Mouse (Mus musculus): ENCODE results near the gene Plekhg5.

Plekhg5 gene

DNA sequence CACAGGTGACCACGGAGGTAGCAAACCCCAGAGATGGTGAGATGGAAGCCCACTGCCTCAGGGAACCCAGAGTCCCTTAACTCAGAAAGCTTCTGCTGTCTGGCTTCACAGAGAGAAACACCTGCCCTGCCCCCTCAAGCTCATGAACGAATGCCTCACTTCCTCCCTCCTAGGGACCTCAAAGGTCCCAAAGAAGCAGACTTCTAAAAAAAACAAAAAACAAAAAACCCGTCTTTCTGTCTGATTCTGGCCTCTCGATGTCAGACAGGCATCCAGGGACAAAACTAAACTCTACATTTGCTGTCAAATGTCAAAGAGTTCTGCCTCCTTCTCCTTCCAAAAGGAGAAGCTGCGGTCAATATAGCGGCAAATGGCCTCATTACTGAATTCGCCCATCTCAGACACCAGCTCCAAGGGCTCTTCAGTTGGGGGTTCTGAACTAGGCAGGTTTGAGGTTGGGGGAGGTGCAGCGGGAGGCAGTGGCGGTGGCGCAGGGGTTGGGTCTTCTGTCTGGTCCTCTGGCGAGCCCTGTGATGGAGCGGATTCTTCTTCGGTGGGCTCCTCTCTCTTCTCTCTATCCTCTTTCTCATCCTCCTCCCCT lies 52.2 kb downstream of the Plekhg5 start:
- no peak for DNase-seq (ENCODE audit: extremely low read depth, low read depth, low spot score)

DNA sequence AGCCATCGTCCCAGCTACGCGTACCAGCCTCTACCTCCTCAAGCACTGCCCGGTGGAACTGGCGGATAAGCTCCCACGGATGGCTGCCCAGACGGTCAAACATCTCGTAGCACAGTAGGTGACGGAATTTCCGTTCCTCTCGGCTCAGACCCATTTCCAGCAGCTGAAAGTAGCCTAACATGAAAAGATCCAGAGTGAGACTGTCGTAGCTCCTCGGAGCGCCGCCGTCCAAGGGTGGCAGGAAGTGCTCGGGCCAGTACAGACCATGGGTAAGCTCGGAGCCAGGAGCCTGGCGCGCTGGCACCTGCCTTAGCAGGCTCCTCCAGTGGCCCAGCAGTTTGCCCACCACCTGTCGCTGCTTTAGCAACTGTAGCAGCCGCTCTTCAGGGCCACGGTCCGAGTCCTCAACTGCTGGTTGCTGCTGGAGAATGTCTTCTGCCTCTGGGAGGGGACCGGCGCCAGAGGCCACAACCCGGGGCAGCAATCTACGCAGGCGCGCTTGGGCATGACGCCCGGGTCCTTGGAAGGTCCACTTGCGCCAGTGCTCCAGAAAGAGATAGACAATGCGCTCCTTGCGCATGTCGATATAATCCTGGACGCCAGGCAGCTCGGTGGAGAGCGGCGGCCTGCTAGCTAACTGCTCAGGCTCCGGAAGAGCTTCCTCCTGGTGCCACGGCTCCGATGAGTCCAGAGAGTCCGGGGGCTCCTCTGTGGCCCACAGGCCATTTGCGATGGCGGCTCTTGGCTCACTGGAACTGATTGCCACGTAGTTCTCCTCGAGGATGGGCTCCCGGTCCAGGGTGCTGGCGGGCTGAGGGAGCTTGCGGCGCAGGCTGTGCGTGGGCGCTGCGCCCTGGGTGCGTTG lies 53.1 kb downstream of the Plekhg5 start:
- DNase-seq (ENCODE audit: extremely low read depth, low read depth, low spot score) = no peak

DNA sequence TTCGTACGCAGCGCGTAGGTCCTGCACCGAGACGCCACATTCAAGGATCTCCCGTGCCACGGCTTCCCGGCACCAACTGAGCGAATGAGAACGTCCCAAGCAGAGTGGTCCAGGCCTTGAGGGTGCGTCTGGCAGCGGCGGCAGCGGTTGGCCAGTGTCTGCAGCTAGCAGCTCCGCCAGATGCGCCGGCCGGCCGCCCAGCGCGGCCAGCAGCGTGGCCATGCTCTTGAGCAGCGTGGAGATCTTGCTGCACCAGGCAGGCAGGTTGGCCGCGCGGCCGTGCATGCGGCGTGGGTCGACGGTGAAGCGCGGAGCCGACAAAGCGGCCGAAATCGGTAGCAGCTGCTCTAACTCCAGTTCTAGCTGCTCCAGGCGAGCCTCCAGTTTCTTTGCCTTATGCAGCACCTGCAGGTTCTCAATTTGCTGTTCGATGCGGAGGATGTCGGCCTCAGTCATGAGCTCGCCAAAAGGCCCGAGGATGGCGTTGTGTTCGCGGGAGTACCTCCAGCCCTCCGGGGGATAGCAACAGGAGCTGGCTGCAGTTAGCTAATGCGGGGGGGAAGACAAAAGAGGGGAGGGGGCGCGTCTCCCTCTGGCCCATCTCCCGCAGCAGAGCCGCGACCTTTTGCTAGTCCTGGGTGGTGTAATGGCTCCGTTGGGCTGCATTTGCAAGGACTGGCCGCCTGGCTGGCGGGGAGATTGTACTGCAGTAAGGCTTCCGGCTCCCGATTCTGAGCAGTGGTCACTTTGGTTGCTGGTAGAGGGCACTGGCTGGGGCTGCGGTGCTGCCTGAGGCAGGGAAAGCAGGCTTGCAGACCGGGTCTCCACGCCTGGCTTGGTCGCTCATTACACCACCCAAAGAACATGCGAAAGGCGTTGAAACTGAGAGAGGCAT lies 54.0 kb downstream of the Plekhg5 start:
- DNase-seq (ENCODE audit: extremely low read depth, low read depth, low spot score) = no peak

DNA sequence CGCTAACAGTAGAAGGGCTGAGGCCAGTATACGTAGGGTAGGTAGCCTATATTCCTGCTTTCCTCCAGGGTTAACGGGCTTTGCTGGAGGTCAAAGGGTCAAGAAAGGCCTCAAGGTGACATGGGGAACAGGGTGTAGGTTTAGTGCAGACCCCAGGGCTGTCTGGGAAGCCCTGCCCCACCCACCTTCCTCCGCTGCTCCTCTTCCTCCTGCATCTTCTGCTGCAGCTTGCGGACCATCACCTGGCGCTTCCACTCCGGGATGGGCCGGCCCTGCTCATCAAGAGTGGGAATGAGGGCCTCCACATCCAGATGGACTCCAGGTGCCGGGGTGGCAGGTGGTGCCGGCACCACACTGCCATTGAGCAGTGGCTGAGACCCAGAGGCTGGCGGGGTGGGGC lies 55.6 kb downstream of the Plekhg5 start:
- DNase-seq (ENCODE audit: extremely low read depth, low read depth, low spot score) = no peak

DNA sequence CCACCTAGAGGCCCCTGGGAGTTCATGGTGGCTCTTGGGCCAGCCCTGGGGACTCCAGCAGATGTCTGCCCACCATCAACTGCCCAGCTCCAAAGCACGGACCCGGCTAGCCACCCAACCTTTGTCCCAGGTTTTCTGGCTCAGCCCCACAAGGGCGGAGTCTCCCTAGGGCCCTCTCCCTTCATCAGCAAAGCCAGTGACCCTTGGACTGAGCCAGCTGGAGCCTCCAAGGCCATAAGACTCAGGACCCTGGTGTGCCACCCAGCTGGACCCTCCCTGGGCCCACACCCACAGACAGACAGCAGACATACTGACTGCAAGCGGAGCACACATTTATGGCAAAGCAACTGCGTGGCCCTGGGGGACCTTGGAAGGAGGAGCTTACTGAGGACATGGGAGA lies 56.5 kb downstream of the Plekhg5 start:
- DNase-seq (ENCODE audit: extremely low read depth, low read depth, low spot score) = no peak

DNA sequence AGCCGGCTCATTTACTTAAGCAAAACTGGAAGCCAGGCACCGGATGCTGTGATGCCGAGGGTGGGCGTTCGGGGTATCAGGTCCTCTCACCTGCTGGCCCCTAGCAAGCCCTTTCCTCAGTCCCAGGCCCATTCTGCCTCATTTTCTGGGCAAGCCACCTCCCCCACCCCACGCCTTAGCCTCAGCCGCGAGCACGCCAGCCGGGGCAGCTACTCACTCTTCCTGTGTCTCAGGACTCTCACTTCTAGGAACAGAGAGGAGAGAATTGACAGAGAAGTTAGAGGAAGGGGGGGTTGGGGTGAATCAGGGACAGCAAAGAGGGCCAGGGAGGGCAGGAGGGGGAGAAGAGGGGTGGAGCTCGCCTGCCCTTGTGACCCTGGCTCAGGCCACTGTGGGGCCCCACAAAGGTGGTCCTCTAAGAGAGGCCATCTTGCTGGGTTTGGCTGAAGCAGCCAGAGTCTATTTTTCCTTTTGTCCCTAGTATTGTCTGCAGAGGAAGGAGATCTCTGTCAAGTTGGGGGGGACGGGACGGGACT lies 57.2 kb downstream of the Plekhg5 start:
- DNase-seq (ENCODE audit: extremely low read depth, low read depth, low spot score) = no peak

DNA sequence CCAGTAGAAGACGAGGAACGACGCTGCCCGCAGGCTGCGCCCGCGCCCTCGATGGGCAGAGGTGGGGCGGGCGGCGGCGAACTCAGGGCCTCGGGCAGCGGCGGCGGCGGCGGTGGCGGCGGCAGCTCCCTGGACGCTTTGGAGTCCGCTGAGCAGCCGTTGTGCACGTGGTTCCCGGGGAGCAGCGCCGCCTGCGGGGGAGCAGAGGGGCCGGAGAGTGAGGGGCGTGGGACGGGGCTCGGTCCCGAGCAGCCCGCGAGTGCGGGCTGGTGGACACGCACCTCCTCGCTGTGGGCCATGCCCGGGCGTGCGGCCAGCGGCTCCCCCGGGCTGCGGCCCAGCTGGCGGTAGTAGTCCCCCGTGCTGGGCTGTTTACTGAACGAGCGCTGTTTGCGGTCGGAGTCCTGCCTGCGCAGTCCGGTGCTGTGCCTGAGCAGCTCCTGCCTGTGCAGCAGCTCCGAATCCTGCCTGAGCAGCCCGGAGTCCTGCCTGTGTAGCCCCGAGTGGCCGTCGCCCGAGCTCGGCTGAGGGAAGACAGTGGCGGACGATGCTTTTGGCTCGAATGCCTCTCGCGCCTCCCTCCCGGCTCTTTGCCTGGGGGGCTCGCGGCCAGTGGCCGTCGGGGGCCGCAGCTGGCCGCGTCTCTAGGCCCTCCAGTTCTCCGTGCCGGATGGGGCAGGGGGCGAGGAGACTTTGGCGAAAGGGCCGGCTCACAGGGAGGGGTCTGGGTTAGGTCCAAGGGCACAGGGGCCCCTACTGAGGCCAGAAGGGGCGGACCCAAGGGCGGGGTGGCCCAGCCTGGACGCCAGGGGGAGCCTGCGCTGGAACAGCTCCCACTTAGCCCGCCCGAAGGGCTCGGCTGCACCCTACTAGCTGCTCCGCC lies 58.7 kb downstream of the Plekhg5 start:
- DNase-seq (ENCODE audit: extremely low read depth, low read depth, low spot score) = no peak

DNA sequence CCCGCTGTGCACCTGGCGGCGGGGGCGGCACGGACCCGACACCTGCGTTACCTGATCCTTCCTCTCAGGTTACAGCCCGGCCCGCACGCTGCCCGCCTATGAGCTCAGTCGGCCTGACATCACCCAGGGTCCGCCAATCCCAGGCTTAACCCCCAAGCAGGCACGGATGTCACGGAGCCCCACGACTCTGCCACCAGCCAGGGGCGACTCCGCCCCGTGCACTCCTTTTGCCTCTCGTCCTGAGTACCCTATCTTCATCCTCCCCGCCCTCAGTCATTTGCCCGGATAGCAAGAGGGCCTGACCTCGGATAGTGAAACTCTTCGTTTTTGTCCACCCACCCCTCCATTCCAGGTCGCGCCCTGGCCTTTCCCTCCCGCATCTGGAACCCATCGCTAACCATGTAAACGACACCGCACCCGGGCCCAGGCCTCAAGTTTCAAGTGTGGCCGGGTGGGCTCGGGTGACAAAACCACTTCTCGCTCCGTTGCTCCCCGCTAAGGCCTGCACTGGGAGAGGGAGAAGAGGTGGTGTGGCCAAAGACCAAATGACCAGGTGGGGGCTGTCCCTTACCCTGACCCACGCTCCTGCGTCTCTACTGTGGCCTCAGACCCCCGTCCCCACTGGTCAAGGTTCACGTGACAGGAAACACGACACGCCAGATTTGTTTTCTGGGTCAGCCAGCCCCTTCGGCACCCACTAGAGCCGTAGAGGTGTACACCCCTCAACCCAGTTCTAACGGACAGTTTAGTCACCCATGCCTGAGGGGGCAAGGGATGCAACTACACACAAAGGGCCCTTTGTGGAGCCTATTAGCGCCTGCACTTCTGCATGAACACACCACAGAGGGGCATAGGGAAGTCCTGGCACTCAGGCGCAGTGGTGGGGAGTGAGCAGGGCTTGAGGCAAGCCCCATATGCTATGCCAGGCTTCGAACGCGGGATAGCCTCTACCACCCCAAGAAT lies 59.8 kb downstream of the Plekhg5 start:
- DNase-seq (ENCODE audit: extremely low read depth, low read depth, low spot score) = no peak

DNA sequence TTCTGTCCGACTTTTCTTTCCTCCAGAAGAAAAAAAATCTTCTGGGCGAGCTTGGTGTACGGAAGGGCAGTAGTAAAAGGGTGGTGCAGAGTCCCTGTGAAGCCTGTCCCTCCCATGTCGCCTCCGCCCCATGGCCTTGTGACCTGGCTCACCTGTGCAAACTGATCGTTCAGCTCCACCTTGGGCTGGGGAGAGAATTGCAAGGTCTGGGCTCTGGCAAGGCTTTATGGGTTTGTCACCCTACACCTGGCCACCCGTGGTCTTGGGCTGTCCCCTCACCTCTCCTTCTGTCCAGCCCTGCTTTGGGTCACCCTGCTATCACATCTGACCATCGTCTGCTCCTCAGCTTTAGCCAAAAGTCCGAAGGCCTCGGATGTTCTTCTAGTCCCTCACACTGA lies 60.5 kb downstream of the Plekhg5 start:
- DNase-seq (ENCODE audit: extremely low read depth, low read depth, low spot score) = no peak

DNA sequence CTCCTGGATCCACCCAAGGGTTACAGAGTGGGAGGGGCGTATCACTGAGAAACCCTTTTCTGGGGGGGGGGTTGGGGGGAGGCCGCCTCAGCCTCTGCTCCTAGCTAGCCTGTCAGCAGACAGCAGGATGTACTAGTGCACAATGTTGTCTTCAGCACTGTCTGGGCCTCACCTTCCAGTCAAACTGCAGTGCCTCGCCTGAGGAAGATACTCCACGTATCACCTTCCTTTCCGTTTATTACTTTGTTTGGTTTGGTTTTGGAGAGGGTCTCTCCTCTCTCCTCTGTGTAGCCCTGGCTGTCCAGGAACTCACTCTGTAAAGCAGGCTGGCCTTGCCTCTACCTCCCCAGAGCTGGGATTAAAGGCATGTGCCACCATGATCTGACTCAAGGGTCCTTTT lies 60.9 kb downstream of the Plekhg5 start:
- DNase-seq (ENCODE audit: extremely low read depth, low read depth, low spot score) = no peak

DNA sequence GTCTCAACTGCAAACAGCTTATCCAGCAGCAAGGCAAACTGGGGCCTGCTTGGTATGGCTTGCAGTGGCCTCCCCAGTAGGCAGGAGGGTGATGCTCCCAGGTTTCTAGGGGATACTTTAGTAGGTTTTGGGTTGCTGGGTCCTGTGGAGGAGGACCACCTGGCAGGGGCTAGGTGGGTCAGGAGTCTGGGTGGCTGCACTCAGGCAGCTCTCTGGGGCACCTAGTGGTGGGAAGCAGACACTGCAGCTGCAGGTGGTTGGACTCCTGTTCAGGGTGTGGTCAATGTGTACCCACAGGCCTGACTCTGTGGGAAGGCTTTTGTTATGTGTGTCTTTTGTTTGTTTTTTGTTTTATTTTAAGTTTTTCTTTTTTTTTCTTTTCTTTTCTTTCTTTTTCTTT lies 62.2 kb downstream of the Plekhg5 start:
- no peak for DNase-seq (ENCODE audit: extremely low read depth, low read depth, low spot score)

DNA sequence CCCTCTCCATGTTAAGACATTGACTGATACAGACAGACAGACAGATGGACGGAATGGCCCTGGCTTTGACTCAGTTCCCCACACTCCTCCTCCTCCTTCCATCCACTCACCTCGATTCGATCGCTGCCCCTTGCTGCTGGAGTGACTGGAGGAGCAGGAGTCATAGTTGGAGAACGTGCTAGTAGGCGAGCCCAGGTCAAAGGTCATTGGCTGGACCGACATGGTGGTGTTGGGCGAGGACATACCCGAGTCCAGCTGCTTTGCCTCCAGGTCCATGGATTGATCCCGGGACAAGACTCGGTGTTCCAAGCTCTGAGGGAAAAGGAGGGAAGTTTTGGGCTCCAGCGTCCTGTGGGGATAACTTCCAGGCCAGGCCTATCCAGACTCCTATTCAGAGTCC lies 63.1 kb downstream of the Plekhg5 start:
- DNase-seq (ENCODE audit: extremely low read depth, low read depth, low spot score) = no peak

DNA sequence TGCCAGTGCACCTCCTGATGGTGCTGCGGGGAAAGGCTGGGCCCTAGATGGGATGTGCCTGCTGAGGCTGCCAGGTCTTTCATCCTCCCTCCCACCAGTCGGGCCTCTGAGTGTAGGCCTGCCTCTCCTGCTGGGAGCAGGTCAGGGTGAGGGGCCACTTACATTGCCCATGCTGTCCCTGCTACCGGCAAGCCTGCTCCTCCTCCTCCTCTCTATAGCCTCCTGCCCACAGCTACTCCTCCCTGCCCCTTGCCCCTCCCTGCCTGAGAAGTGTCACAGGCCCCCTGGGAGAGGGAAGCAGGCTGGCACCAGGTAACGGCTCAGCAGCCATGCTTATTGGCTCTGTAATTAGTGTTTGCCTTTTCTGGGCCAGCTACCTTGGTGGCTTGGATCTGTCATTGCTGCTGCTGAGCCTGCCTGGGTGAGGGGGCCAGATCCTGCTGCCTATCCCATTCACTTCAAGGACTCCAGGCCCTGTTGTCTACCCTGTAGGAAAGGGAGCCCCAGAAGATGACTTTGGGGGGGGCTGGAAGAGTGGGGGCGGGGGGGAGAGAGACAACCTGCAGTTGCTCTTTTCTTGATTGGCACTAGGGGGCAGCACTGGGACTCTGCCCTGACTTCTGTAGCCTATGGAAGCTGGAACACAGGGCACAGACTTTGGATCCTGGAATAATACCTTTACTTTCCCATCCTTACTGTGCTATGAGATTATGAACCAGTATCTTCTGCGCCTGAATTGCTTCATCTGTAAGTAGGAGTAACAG lies 64.0 kb downstream of the Plekhg5 start:
- DNase-seq (ENCODE audit: extremely low read depth, low read depth, low spot score) = no peak

DNA sequence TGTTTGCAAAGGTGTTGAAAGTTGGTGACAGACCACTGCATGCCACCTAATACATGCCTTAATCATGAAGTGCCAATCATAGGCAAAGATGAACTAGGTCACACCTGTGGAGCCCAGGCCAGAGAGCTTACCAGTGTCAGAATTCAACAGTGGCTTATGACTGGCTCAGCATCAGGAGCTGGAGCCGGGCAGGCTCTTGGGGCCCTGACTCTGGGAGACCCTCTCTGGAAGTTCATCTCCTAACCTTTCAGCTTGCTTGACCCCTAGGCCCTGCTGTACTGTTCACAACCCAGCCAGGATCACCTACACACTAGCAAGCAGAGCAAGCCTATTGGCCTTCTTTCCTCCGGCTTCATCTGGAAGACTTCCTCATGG lies 64.6 kb downstream of the Plekhg5 start:
- DNase-seq (ENCODE audit: extremely low read depth, low read depth, low spot score) = no peak

DNA sequence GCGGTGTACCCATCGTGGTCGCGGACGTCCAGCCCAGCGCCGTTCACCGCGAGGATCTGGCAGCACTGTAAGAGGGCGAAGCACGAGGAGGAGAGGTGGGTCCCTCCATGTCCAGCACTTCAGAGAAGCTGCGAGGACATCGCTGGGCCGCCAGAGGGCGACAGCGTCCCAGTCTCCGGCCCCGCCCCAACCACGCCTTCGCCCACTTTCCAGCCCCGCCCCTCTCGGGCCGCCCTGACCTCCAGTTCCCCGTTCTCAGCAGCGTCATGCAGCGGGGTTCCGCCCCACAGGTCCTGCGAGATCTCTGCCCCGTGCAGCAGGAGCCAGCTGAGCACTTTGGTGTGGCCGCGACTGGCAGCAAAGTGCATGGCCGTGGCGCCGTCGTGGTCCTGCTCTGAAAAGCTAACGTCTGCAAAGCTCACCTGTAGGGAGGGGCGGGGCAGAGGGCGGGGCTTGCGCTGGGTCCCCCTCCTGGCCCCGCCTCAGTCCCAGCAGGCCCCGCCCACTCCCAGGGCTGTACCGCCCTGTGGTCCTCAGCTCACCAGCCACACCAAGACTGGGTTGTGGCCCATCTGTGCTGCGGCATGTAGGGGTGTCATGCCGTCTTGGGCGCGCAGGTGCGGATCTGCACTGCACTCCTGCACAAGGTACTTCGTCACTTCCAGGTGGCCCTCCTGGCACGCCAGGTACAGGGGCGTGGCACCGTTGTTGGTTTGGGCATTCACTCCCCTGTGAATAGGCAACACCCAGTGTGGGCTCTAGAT lies 66.4 kb downstream of the Plekhg5 start:
- DNase-seq (ENCODE audit: extremely low read depth, low read depth, low spot score) = no peak

DNA sequence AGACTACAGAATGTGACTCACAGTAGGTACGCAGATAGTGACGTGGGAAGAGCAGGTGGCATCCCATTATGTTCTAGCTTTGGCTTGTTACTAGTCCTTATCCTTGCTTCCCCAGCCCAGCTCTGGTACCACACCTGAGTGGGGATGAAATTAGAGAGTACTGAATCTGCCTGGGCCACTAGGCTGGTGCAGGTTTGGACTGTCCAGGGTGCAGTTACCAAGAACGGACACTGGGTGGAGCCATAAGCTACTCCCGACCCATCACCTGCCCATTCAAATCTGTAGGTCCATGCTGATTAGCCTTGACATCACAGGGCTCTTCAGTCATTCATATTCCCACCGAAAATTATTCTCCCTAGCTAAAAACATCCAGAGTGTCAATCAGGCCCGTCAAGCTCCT lies 68.1 kb downstream of the Plekhg5 start:
- DNase-seq (ENCODE audit: extremely low read depth, low read depth, low spot score) = no peak

DNA sequence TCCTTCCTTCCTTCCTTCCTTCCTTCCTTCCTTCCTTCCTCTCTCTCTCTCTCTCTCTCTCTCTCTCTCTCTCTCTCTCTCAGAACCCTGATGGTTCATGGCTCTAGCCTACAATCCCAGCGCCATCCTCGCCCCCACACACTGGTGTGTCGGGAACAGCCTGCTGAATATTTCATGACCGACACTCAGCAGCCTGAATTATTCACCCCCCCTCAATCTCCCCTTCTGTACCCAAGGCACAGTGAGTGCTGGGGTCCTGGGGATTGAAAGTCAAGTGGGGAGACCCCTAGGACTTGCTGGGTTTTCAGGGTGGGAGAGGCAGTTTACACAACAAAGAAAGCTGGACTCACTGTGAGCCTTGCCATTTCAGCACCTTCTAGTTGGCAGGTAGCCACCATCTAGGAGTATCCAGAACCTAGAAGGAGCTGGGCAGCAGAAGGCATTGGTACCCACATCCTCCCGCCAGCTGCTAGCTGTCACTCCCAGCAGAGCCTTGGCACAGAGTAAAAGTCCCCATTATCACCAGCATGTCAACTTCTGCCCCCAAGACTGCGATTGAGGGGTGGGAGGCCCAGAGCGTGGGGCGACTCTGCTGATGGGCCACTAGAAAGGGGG lies 69.3 kb downstream of the Plekhg5 start:
- no peak for DNase-seq (ENCODE audit: extremely low read depth, low read depth, low spot score)

All from fat pad, adult 2 months (tissue).